Mouse (Mus musculus): ENCODE results near the gene Tmem130. TPM values are rescaled to one million over a fixed set of nuclear protein-coding genes. Genes with fewer than 3 reads are reported as not detected.
"Not testable (repeated sequence)": the region's sequence is repeated elsewhere in the genome, so short reads cannot be mapped to it uniquely, and the experiment has no call there.

The Tmem130 gene
- polyA plus RNA-seq, 1 experiment from 2014 or later: 0.97 TPM

DNA sequence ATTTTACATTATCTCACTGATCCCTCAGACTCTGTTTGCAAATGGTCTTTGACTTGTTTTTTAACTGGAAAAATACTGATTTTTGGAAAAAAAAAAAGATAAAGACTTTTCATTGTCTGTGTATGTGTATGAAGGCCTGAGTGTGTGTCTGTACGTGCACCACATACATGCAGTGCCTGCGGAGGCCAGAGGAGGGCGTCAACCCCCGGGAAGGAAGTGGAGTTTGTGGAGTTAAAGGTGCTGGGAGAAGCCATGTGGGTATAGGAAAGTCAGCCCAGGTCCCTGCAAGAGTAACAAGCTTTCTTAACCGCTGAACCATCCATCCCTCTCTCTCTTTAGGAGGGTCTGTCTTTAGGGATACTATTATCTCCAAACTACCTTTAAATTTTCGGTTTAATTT is 11.6 kb upstream of the Tmem130 start:
- Histone ChIP-seq H3K27ac (ENCODE audit: low read length) (no peak overlapping the region), H3K4me2 (ENCODE audit: low read depth, low read length) (no peak overlapping the region), H3K36me3 (ENCODE audit: control insufficient read depth, insufficient read depth) (peaks cover 26% of the 10 kb centered on the region), H3K9me3 (replicated peaks; ENCODE audit: control insufficient read depth, low read length) (no peaks in the 10 kb centered on the region), H3K4me1 (ENCODE audit: control insufficient read depth, insufficient read depth, low read length) (peaks cover 13% of the 10 kb centered on the region), H3K4me3 (ENCODE audit: low read length) (no peak overlapping the region), H3K9ac (ENCODE audit: low read length) (no peak overlapping the region), H3K27me3 (ENCODE audit: control insufficient read depth, insufficient read depth, low read length) (no peaks in the 10 kb centered on the region)
- WGBS: 88% methylated on average over 6 of the region's 6 CpGs
- ATAC-seq (replicated peaks; ENCODE audit: extremely low read depth, insufficient read depth, low FRiP score): no peak

DNA sequence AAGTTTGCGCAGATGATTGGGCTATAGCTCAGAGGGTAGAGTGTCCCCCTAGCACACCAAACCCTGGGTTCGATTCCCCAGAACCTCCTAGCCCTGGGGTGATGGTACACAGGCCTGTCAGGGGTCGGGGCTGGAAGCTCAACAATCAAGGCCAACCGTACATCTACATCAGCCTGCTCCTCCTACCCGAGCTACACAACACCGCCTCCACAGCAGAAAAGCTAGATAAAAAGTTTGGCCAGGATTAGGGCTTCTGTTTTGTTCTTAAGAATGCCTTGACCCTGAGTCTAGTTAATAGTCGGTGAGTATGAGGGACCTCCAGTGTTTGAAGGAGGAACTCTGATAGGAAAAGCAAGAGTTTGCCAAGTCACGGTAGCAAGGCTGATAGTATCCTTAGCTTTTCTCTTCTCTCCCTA is 7.5 kb upstream of the Tmem130 start:
- WGBS: 11% methylated on average over 8 of the region's 8 CpGs
- Histone ChIP-seq H3K4me1 (ENCODE audit: control insufficient read depth, insufficient read depth, low read length) (peaks cover 13% of the 10 kb centered on the region), H3K4me2 (ENCODE audit: low read depth, low read length) (peak overlapping the region; percentile 69), H3K27me3 (ENCODE audit: control insufficient read depth, insufficient read depth, low read length) (no peaks in the 10 kb centered on the region), H3K36me3 (ENCODE audit: control insufficient read depth, insufficient read depth) (peaks cover 13% of the 10 kb centered on the region; the same call in 1 of the 2 replicates), H3K9me3 (replicated peaks; ENCODE audit: control insufficient read depth, low read length) (no peaks in the 10 kb centered on the region), H3K27ac (ENCODE audit: low read length) (peak overlapping the region; percentile 97), H3K4me3 (ENCODE audit: low read length) (peak overlapping the region; percentile 92), H3K9ac (ENCODE audit: low read length) (peak overlapping the region; percentile 96)
- ATAC-seq (replicated peaks; ENCODE audit: extremely low read depth, insufficient read depth, low FRiP score): no peak

DNA sequence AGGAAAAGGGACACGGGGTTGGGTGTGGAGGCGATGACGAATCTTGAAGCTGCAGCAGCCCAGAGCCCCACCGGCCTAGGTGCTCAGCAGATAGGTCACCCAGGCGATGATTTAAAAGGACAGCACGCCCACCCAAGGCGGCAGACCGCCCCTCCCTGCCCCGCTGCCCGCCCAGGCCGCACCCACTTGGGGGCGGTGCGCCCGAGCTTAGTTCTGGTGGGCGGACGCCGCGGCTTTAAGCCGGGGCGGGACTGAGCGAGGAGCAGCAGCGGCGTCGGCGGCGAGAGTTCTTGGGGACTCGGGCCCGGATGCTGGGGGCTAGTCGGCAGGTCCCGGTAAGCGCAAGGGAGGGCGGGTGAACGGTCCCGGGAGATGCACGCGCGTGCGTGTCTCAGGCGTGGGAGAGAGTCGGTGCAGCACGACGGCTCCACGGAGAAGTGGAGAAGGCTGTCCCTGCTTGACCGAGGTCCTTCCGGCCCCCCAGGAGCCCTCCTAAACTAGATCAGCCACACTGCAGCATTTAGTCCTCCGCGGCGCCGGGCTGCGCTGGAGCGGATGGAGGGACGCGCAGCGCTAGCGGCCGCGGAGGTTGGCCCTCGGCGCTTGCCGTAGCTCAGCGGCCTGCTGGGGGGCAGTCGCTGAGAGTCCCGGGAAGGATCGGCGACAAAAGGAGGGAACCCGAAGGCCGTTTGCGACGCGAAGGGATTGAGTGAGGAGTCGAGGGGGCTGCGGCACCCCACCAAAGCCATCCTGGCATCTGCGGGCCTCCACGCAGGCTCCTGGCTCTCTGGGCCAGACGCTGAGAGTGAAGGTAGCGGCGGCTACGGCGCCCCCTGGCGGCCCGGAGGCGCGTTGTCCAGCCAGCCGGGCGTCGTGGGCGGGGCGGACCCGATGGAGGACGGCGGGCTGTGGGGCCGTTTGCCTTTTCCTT is 6.6 kb upstream of the Tmem130 start:
- H3K9ac ChIP-seq (ENCODE audit: low read length): peak overlapping the region; percentile 96
- no peaks in the 10 kb centered on the region for H3K9me3 ChIP-seq (replicated peaks; ENCODE audit: control insufficient read depth, low read length)
- WGBS: under 1% methylated on average over 92 of the region's 92 CpGs
- peak overlapping the region; percentile 69 for H3K4me2 ChIP-seq (ENCODE audit: low read depth, low read length)
- H3K4me3 ChIP-seq (ENCODE audit: low read length): peak overlapping the region; percentile 92
- peak; percentile 92 for ATAC-seq (replicated peaks; ENCODE audit: extremely low read depth, insufficient read depth, low FRiP score)
- H3K4me1 ChIP-seq (ENCODE audit: control insufficient read depth, insufficient read depth, low read length): peaks cover 13% of the 10 kb centered on the region
- peaks cover 11% of the 10 kb centered on the region; the same call in 1 of the 2 replicates for H3K36me3 ChIP-seq (ENCODE audit: control insufficient read depth, insufficient read depth)
- 0 out of 2 replicates have a peak, but pooled peaks cover under 1% of the 10 kb centered on the region for H3K27me3 ChIP-seq (ENCODE audit: control insufficient read depth, insufficient read depth, low read length)
- H3K27ac ChIP-seq (ENCODE audit: low read length): peak overlapping the region; percentile 97

DNA sequence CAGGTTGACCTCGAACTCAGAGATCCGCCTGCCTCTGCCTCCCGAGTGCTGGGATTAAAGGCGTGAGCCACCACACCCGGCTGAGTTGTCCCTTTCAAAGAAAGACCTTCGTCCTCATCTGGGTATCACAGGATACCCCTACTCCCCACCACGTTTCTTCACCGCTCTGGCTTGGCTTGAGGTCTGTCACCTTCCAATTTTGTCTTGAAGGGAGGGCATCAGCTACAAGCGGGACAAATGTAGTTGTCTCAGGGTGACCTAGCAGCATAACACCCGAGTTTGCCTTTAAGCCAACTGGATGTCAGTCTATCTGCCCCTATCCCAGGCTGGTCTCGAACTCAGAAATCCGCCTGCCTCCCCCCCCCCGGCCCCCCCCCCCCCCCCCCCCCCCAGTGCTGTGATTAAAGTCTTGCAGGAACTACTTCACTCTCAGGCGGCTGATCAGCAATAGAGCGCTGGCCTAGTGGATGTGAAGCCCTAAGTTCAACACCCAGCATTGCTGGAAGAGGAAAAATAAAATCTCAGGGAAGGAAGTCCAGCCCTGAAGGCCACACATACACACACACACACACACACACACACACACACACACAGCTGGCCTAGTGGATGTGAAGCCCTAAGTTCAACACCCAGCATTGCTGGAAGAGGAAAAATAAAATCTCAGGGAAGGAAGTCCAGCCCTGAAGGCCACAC is 5.6 kb upstream of the Tmem130 start, which contains the start of gene Trrap:
TSS of gene Trrap (plus strand) at position 627 of the 693 bp plus-strand sequence.
- Histone ChIP-seq H3K9ac (ENCODE audit: low read length) (peak within 1 kb of the TSS; percentile 96), H3K27ac (ENCODE audit: low read length) (peak within 1 kb of the TSS; percentile 97), H3K4me1 (ENCODE audit: control insufficient read depth, insufficient read depth, low read length) (peaks cover 13% of the 10 kb centered on the region), H3K36me3 (ENCODE audit: control insufficient read depth, insufficient read depth) (peaks cover 10% of the 10 kb centered on the region; the same call in 1 of the 2 replicates), H3K4me3 (ENCODE audit: low read length) (peak within 1 kb of the TSS; percentile 92), H3K4me2 (ENCODE audit: low read depth, low read length) (peak within 1 kb of the TSS; percentile 69)
- WGBS: 76% methylated on average over 14 of the region's 15 CpGs
- H3K9me3 ChIP-seq (replicated peaks; ENCODE audit: control insufficient read depth, low read length); H3K27me3 ChIP-seq (ENCODE audit: control insufficient read depth, insufficient read depth, low read length): not testable (repeated sequence)
- ATAC-seq (replicated peaks; ENCODE audit: extremely low read depth, insufficient read depth, low FRiP score): peak; percentile 21; the same call in 1 of the 2 replicates

DNA sequence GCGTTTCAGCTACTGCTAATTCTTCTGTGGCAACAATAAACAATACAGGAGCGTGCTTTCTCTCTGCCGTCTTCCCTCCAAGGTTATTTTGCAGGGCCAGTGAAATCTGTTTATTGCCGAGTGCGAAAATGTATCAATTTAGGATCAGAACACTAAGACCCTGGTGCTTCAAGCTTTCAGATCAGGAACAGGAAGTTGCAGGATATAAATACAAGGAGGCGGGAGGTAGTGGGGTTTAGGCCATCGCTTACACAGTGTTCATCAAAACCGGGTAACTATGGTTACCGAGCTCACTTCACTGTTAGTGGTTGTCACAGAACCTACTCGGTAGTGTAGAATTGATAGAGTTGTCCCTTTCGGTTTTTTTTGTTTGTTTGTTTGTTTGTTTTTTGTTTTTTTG is 5.0 kb upstream of the Tmem130 start:
- WGBS: 81% methylated on average over 11 of the region's 11 CpGs
- H3K27ac ChIP-seq (ENCODE audit: low read length): no peak overlapping the region
- peaks cover 13% of the 10 kb centered on the region for H3K27me3 ChIP-seq (ENCODE audit: control insufficient read depth, insufficient read depth, low read length)
- peaks cover 13% of the 10 kb centered on the region for H3K4me1 ChIP-seq (ENCODE audit: control insufficient read depth, insufficient read depth, low read length)
- H3K4me3 ChIP-seq (ENCODE audit: low read length): no peak overlapping the region
- no peak for ATAC-seq (replicated peaks; ENCODE audit: extremely low read depth, insufficient read depth, low FRiP score)
- H3K36me3 ChIP-seq (ENCODE audit: control insufficient read depth, insufficient read depth): peaks cover 5% of the 10 kb centered on the region; the same call in 1 of the 2 replicates
- no peak overlapping the region for H3K4me2 ChIP-seq (ENCODE audit: low read depth, low read length)
- no peak overlapping the region for H3K9ac ChIP-seq (ENCODE audit: low read length)
- no peaks in the 10 kb centered on the region for H3K9me3 ChIP-seq (replicated peaks; ENCODE audit: control insufficient read depth, low read length)

DNA sequence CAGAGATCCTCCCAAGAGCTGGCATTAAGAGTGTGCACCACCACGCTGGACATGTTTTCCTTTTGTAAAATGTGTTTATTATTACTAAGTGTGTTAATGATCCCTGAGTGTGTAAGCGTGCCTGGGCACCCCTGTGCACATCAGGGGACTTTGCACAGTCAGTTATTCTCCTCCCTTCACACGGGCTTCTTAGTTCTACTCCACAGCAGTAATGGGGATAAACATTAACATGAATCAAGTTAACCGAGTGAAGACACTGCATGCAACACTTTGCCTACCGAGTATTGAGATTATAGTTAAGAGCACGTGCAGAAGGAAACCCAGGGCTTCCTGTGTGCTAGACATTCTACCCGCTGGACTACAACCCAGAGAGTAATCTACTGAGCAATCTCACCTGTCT is 4.4 kb upstream of the Tmem130 start:
- Histone ChIP-seq H3K36me3 (ENCODE audit: control insufficient read depth, insufficient read depth) (peaks cover under 1% of the 10 kb centered on the region; the same call in 1 of the 2 replicates), H3K4me3 (ENCODE audit: low read length) (no peak overlapping the region), H3K9ac (ENCODE audit: low read length) (no peak overlapping the region), H3K27me3 (ENCODE audit: control insufficient read depth, insufficient read depth, low read length) (peaks cover 19% of the 10 kb centered on the region), H3K9me3 (replicated peaks; ENCODE audit: control insufficient read depth, low read length) (no peaks in the 10 kb centered on the region), H3K27ac (ENCODE audit: low read length) (no peak overlapping the region), H3K4me1 (ENCODE audit: control insufficient read depth, insufficient read depth, low read length) (peaks cover 15% of the 10 kb centered on the region), H3K4me2 (ENCODE audit: low read depth, low read length) (no peak overlapping the region)
- 69% methylated on average over 7 of the region's 7 CpGs for WGBS
- no peak for ATAC-seq (replicated peaks; ENCODE audit: extremely low read depth, insufficient read depth, low FRiP score)

DNA sequence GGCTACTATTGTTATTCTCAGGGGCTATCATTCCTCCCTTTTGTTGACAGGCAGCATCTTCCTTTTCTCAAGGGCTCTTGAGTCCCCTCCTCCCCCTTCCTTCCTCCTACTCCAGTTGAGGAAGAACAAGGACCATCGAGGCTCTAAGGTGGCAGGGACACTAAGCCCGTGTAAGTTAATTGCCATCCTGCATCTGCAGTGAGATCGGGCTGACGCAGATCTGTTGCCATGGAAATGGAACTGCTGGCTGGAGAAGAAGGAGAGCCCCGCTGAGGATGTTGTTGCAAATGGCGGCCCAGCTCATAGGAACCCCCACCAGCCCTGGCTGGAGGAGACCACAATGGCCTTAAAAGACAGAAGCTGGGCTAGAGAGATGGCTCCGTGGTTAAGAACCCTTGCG is 3.2 kb downstream of the Tmem130 start:
- WGBS: 25% methylated on average over 8 of the region's 8 CpGs
- H3K4me2 ChIP-seq (ENCODE audit: low read depth, low read length): no peak overlapping the region
- no peak overlapping the region for H3K9ac ChIP-seq (ENCODE audit: low read length)
- peaks cover 27% of the 10 kb centered on the region for H3K27me3 ChIP-seq (ENCODE audit: control insufficient read depth, insufficient read depth, low read length)
- H3K27ac ChIP-seq (ENCODE audit: low read length): no peak overlapping the region
- peaks cover 6% of the 10 kb centered on the region; the same call in 1 of the 2 replicates for H3K4me1 ChIP-seq (ENCODE audit: control insufficient read depth, insufficient read depth, low read length)
- H3K36me3 ChIP-seq (ENCODE audit: control insufficient read depth, insufficient read depth): no peaks in the 10 kb centered on the region
- H3K9me3 ChIP-seq (replicated peaks; ENCODE audit: control insufficient read depth, low read length): no peaks in the 10 kb centered on the region
- no peak for ATAC-seq (replicated peaks; ENCODE audit: extremely low read depth, insufficient read depth, low FRiP score)
- H3K4me3 ChIP-seq (ENCODE audit: low read length): no peak overlapping the region

DNA sequence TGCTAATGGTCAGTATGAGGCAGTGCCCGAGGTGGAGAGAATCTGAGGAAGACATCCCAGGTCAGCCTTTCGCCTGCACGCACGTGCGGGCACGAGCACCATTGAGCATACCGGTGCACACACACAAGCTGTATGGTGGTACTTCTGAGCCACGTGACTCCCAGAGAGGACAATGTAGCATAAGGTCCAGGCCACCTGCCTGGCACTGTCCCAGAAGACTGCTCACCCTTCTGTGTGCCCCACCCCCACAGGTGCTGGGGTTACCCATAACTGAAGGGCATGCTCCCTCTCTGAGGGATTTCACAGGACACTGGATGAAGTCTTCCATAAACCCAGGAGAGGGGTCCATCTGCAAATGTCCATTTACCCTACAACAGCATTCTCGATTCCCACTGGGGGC is 4.2 kb downstream of the Tmem130 start:
- H3K27ac ChIP-seq (ENCODE audit: low read length): no peak overlapping the region
- no peak overlapping the region for H3K4me3 ChIP-seq (ENCODE audit: low read length)
- H3K36me3 ChIP-seq (ENCODE audit: control insufficient read depth, insufficient read depth): no peaks in the 10 kb centered on the region
- H3K27me3 ChIP-seq (ENCODE audit: control insufficient read depth, insufficient read depth, low read length): peaks cover 21% of the 10 kb centered on the region
- no peak for ATAC-seq (replicated peaks; ENCODE audit: extremely low read depth, insufficient read depth, low FRiP score)
- no peak overlapping the region for H3K4me2 ChIP-seq (ENCODE audit: low read depth, low read length)
- no peaks in the 10 kb centered on the region for H3K9me3 ChIP-seq (replicated peaks; ENCODE audit: control insufficient read depth, low read length)
- peaks cover 7% of the 10 kb centered on the region; the same call in 1 of the 2 replicates for H3K4me1 ChIP-seq (ENCODE audit: control insufficient read depth, insufficient read depth, low read length)
- H3K9ac ChIP-seq (ENCODE audit: low read length): no peak overlapping the region
- 86% methylated on average over 9 of the region's 9 CpGs for WGBS

Measured in heart, embryonic 16.5 days (tissue).